Mouse (Mus musculus): ENCODE measurements around the gene Cd19. TPM values are rescaled to one million over a fixed set of nuclear protein-coding genes. Genes with fewer than 3 reads are reported as not detected.

Gene Cd19
- total RNA-seq, 2 experiments from 2014 or later = not detected

DNA sequence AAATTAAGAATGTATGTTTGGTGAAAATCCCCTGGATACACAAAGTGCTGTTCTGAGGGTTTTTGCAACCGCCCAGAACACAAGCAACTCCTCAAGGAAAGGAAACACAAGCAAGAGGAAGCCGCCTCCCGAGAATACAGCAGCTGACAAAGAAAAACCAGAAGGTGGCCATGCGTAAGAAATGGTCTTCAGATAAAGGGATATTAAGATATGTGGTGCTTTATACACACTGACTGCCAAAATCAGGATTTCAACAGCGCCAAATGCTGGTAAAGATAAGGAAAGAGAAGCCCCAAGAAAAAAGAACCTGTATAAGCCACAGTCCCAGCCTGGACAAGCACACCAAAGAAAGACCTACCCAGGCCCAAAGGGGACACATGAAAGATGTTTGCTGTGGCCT lies 31.1 kb downstream of the Cd19 start:
- no peak for DNase-seq (ENCODE audit: low spot score)

DNA sequence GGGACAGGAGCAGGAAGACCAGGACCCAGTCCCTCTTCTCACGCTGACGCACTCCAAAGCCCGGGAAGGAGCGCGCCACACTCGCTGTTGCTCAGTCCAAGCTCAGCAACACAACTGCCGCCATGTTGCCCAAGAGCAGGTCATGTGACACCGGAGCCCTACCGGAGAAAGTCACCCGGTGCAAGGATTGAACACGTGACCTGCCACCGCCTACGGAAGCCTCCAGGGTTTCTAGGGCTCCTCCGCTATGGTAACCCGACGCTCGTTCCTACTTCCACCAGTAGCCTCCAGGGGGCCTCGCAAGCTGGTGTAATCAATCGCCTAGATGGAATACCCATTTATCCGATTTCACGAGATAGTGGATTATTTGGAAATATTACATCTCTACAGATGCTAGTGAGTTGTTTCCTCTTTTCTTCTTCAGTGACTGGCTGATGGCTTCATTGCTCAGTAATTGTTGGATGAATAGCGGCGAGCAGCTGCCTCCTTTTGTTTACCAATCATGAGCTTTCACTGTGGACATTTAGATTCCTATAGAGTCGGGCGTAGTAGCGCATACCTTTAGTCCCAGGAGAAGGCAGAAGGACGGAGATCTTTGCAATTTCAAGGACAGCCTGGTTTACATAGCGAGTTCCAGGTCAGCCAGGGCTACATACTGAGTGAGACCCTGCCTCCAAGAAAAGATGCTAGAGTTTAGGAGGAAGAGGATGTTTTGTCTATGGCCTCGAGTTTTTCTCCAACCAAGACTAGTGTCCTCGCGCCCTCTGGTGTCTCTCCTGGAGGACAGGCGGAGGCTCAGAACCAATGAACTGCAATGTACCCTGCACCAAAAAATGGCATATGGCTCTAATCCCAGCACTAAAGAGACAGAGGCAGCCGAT lies 37.2 kb downstream of the Cd19 start, which contains the start of gene Spns1:
Spns1 (minus strand) TSS at position 173 of the 881 bp plus-strand sequence.
- peak; percentile 96 for DNase-seq (ENCODE audit: low spot score)

DNA sequence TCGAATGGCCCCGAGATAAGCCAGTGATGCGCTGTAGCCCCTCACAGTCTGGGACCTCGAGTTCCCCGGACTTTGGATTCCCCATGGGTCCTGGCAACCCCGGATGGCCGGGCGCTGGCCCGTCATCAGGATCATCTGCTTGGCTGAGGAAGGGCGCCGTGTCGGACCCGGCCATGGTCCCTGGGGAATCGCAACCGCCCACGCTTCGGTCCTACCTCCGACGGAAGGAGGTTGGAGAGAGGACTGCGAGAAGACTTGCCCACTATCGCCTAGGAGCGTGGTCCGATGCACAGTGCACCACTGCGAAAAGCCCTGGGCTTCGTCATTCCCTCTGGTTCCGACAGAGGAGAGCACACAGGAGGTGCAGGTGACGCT lies 37.8 kb downstream of the Cd19 start:
- DNase-seq (ENCODE audit: low spot score) = peak; percentile 12

DNA sequence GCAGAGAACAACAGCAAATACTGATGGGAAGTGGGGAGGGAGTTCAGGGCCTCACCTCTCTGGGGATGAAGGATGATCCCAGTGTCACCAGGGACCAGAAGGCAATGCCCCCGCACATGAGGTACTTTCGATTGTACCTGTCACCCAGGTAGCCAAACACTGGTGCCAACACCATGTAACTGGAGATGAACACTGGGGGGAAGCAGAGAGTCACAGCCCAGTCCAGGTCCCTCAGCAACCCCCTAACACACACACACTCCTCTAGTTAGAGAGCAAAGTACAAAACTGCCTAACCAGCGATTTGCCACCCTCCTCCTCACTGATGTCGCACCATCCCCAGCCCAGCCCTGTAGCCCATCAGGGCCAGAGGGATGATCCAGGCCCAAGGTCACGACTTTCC lies 39.7 kb downstream of the Cd19 start:
- DNase-seq (ENCODE audit: low spot score) = no peak

DNA sequence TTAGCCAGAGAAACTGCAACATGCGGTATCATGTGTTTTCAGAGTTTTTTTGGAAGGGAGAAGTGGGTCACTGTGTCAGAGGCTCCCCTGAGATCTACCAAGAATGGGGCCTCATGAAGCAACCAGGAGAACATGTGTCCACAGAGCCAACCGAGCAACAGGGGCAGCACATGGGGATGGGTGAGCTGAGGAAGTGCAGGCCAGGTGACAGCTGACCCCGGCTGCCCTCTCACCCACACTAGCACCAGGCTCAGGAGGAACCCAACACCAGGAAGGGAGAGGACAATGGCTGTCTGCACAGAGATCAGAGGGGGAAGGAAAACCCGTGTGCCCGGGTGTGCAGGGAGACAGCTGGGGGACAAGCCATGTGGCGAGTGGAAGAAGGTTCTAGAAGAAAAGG lies 40.2 kb downstream of the Cd19 start:
- no peak for DNase-seq (ENCODE audit: low spot score)

DNA sequence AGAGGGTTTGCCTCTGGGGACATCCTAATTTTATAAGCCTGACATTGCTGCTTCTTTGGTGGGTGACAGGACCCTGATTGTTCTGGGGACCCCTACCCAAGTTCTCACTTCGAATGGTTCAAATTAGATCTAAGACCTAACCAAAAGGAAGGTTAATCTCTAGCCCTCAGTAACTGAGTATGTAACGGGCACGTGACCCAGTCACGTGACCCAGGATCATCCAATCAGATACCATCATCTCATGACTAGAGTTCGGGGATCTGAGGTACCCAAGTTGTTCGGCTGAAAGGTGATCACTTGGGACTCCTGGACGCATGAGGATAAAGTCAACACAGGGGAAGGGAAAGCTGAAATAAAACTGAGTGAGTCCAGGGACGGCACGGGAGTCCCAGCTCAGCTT lies 41.7 kb downstream of the Cd19 start:
- DNase-seq (ENCODE audit: low spot score) = no peak

DNA sequence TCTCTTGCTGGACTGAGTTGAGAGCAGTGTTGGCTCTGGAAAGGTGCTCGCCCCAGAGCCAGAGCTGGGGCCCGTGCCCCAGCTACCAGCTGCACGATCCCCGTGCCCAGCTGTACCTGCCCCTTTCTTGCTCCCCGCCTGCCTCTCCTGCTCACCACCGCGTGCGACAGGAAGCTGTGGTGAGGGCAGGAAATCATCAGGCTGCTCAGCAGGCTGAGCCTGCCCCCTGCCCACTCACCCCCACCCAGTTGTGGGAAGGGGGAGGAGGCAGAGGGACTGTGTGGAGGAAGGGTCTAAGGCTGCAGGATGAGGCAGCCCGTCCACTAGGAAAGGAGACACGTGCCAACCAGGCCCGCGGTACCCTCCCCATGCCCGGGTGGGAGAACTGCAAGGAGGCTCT lies 45.3 kb downstream of the Cd19 start, which contains the start of gene Lat:
Lat (minus strand) TSS at position 178 of the 400 bp plus-strand sequence.
- DNase-seq (ENCODE audit: low spot score) = no peak

DNA sequence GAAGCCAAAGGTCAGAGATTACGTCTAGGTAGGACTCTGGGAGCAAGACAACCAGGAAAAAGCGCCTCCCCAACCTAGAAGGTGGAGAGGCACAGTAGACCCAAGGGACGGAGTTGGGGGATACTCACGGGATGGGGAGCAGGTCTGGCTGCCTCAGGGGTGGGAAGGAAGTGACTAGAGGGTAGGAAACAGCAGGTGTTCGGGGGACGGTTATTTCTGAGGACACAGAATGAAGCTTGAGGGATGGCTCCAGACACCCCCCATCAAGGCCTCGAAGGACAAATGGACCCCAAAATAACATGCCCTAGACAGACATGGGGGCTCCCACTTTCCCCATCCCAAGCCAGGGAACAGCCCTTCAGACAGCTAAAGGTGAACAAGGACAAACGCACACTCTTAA lies 46.3 kb downstream of the Cd19 start:
- DNase-seq (ENCODE audit: low spot score) = no peak

DNA sequence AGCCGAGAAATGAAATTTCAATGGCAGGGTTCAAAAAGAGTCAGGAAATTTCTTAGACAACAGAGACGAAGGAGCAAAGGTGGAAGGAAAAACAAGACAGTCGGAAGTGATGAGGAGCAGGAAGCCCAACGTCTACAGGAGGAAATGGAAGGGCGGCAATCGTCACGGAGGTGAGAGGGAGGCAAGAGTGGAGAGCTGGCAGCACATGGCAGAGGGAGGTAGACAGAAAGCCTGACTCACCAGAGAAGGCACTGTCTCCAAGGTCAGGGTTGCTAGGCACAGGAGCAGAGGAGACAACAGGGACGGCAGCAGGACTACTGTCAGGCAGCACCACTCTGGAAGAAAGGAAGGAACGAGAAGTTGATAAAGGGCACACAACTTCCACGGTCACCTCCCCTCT lies 47.1 kb downstream of the Cd19 start:
- DNase-seq (ENCODE audit: low spot score) = no peak

DNA sequence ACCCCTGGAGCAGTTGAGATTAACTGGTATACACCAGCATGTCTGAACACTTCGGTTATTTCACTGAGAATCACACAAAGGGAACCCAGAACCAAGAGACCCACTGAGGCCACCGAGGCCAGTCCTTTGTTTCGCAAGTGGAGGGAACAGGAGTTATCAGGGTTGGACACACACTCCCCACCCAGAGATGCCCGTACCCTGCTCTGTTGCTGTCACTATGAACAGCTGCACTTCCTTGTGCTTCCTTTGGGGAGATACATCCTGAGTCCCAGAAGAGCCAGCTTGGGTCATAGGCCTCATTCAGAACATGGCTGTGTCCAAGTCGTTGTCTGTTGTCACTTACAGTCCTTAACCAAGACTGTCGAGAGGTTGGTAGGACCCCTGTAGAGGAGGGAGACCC lies 51.7 kb downstream of the Cd19 start:
- no peak for DNase-seq (ENCODE audit: low spot score)

DNA sequence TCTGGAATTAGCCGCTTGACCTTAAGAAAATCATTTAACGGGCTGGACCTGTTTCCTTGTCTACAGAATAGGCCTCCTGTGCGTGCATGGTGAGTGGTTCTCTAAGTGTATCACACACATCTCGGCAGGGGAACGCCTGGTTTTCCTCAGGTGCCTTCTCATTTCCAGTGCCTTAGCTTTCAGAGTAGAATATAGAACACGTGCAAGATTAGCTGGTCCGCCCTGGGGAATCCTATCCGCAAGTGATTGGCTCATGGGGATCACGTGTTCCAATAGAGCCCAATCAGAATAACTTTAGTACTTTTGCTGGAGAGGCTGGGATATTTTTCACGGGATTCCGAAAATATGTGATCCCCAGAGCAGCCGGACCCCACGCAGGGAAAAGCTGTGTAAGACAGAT lies 55.6 kb downstream of the Cd19 start:
- no peak for DNase-seq (ENCODE audit: low spot score)

Small RNA genes within 50 kb of the gene (microRNA-seq; reads per million reads assigned to microRNA genes)
- gene Mir7058 = not detected

Other genes with a start within 250 kb of the Cd19 start
- gene Xpo6, start 214.4 kb downstream of the Cd19 start, total RNA-seq (2021) = 10 to 100 TPM; 11.5 to 11.8 TPM
- gene Sbk1, start 142.3 kb downstream of the Cd19 start, total RNA-seq (2021) = 10 to 100 TPM; 18.7 to 18.8 TPM
- under 1 TPM; 0.21 to 0.37 TPM for gene Lat, start 45.3 kb downstream of the Cd19 start, total RNA-seq (2021)
- 10 to 100 TPM; 21.2 to 23.5 TPM for gene Spns1, start 37.4 kb downstream of the Cd19 start, total RNA-seq (2021)
- 1 to 10 TPM; 3.3 to 3.4 TPM for gene Nfatc2ip, start 18.2 kb downstream of the Cd19 start, total RNA-seq (2021)
- gene Rabep2, start 13.9 kb upstream of the Cd19 start, total RNA-seq (2021) = 10 to 100 TPM; 10.6 to 13.1 TPM
- gene Atp2a1, start 48.2 kb upstream of the Cd19 start, total RNA-seq (2021) = over 10,000 TPM; 23,271 to 27,147 TPM
- gene Sh2b1, start 60.5 kb upstream of the Cd19 start, total RNA-seq (2021) = 10 to 100 TPM; 49.2 to 51.0 TPM
- 100 to 1,000 TPM; 118 to 124 TPM for gene Tufm, start 72.5 kb upstream of the Cd19 start, total RNA-seq (2021)
- 10 to 100 TPM; 28.4 to 33.1 TPM for gene Atxn2l, start 88.5 kb upstream of the Cd19 start, total RNA-seq (2021)
- 100 to 1,000 TPM; 167 to 171 TPM for gene Eif3c, start 151.5 kb upstream of the Cd19 start, total RNA-seq (2021)
- gene Apobr, start 170.1 kb upstream of the Cd19 start, total RNA-seq (2021) = under 1 TPM; 0.47 to 0.59 TPM
- gene Cln3, start 170.9 kb upstream of the Cd19 start, total RNA-seq (2021) = 10 to 100 TPM; 12.7 to 14.4 TPM
- under 1 TPM in 1 of 2 experiments, not detected in 1; 0.31 TPM for gene Il27, start 180.1 kb upstream of the Cd19 start, total RNA-seq (2021)
- gene Nupr1, start 216.0 kb upstream of the Cd19 start, total RNA-seq (2021) = 1 to 10 TPM; 7.5 to 8.8 TPM
- gene Sgf29, start 234.4 kb upstream of the Cd19 start, total RNA-seq (2021) = 10 to 100 TPM; 29.1 to 33.1 TPM

All from gastrocnemius, adult 18-20 months (tissue).